Mouse (Mus musculus) neutrophil, adult 5-6 weeks (primary cell): ENCODE measurements around the gene Trcg1. TPM values are rescaled to one million over a fixed set of nuclear protein-coding genes. Genes with fewer than 3 reads are reported as not detected.

ENCODE experiments used
- ATAC-seq: fragments of 151-379, 151-347 bp; 2 replicates; pipeline ENCODE4 v1.8.0; 2017; ENCODE audit warnings: mild to moderate bottlenecking, moderate TSS enrichment; ENCODE audit not compliant: insufficient number of reproducible peaks, poor library complexity, low FRiP score, severe bottlenecking; ENCODE audit errors: extremely low read depth
- total RNA-seq: library from RNA; stranded (forward); fragments of 200-1000 nt; gene quantifications from 2 replicates; pipeline ENCODE4 v1.2.3, GENCODE M21; 2017

Gene Trcg1
- total RNA-seq, 1 experiment from 2014 or later = 0.23 TPM

- ATAC-seq = no peak
Observed at GRCm38 (mm10) chr9:57231536-57232255, 4.7 kb upstream of the Trcg1 start.

- ATAC-seq = no peak
Observed at GRCm38 (mm10) chr9:57232341-57232940, 3.9 kb upstream of the Trcg1 start.

- ATAC-seq = no peak
Observed at GRCm38 (mm10) chr9:57233142-57233541, 3.2 kb upstream of the Trcg1 start.

GRCm38 (mm10) chr9:57233767-57234166, 2.6 kb upstream of the Trcg1 start:
- ATAC-seq = peak; percentile 49; the same call in 1 of the 2 replicates

GRCm38 (mm10) chr9:57237705-57238104, 1.3 kb downstream of the Trcg1 start:
- no peak for ATAC-seq

- ATAC-seq = no peak
Observed at GRCm38 (mm10) chr9:57238220-57238619, 1.9 kb downstream of the Trcg1 start.

- no peak for ATAC-seq
Observed at GRCm38 (mm10) chr9:57241111-57241510, 4.8 kb downstream of the Trcg1 start.

- ATAC-seq = no peak
Observed at GRCm38 (mm10) chr9:57242916-57243315, 6.6 kb downstream of the Trcg1 start.

- no peak for ATAC-seq
Observed at GRCm38 (mm10) chr9:57244106-57244685, 7.8 kb downstream of the Trcg1 start.

- ATAC-seq = no peak
Observed at GRCm38 (mm10) chr9:57246482-57246881, 10.1 kb downstream of the Trcg1 start.

- ATAC-seq = no peak
Observed at GRCm38 (mm10) chr9:57247201-57247671, 10.9 kb downstream of the Trcg1 start.

- ATAC-seq = no peak
Observed at GRCm38 (mm10) chr9:57248030-57248942, 11.9 kb downstream of the Trcg1 start.

- ATAC-seq = no peak
Observed at GRCm38 (mm10) chr9:57250026-57250425, 13.7 kb downstream of the Trcg1 start.

- ATAC-seq = no peak
Observed at GRCm38 (mm10) chr9:57251139-57251538, 14.8 kb downstream of the Trcg1 start.

GRCm38 (mm10) chr9:57254061-57254460, 17.7 kb downstream of the Trcg1 start:
- ATAC-seq = no peak

- ATAC-seq = no peak
Observed at GRCm38 (mm10) chr9:57254823-57255495, 18.6 kb downstream of the Trcg1 start.

- no peak for ATAC-seq
Observed at GRCm38 (mm10) chr9:57256309-57256708, 20.0 kb downstream of the Trcg1 start.

- ATAC-seq = no peak
Observed at GRCm38 (mm10) chr9:57256861-57257260, 20.5 kb downstream of the Trcg1 start.

GRCm38 (mm10) chr9:57257627-57258026, 21.3 kb downstream of the Trcg1 start:
- ATAC-seq = no peak
